Mouse (Mus musculus) liver, embryonic 15.5 days (tissue): ENCODE data around the gene Abcc2. TPM values are rescaled to one million over a fixed set of nuclear protein-coding genes. Genes with fewer than 3 reads are reported as not detected.

Source experiments
- ATAC-seq: fragments of 200-750 bp; cut with Nextera tagmentation; 2 replicates; pipeline ENCODE4 v1.8.0; 2017; ENCODE audit warnings: moderate number of reproducible peaks, mild to moderate bottlenecking, moderate library complexity; ENCODE audit not compliant: insufficient read depth
- H3K27ac ChIP-seq: fragments of 300-500 bp; sonication (generic); replicated peaks from 2 replicates; pipeline ENCODE4 v1.5.1; 2015; ENCODE audit warnings: mild to moderate bottlenecking, inconsistent platforms
- H3K27me3 ChIP-seq: fragments of 300-500 bp; sonication (generic); 2 replicates; pipeline ENCODE4 v1.6.1; 2015; ENCODE audit warnings: mild to moderate bottlenecking, inconsistent platforms
- H3K36me3 ChIP-seq: fragments of 300-500 bp; sonication (generic); replicated peaks from 2 replicates; pipeline ENCODE4 v1.6.1; 2015; ENCODE audit warnings: moderate library complexity, mild to moderate bottlenecking, inconsistent platforms
- H3K4me1 ChIP-seq: fragments of 300-500 bp; sonication (generic); replicated peaks from 2 replicates; pipeline ENCODE4 v1.6.1; 2015; ENCODE audit warnings: inconsistent platforms
- H3K4me2 ChIP-seq: fragments of 300-500 bp; sonication (generic); 2 replicates; pipeline ENCODE4 v1.6.1; 2015; ENCODE audit warnings: moderate library complexity, mild to moderate bottlenecking, inconsistent platforms
- H3K4me3 ChIP-seq: fragments of 300-500 bp; sonication (generic); replicated peaks from 2 replicates; pipeline ENCODE4 v1.5.1; 2015; ENCODE audit warnings: mild to moderate bottlenecking, inconsistent platforms
- H3K9ac ChIP-seq: fragments of 300-500 bp; sonication (generic); 2 replicates; pipeline ENCODE4 v1.6.1; 2015; ENCODE audit warnings: moderate library complexity, mild to moderate bottlenecking, inconsistent platforms
- H3K9me3 ChIP-seq: fragments of 300-500 bp; sonication (generic); replicated peaks from 2 replicates; pipeline ENCODE4 v1.6.1; 2016; ENCODE audit warnings: inconsistent platforms
- WGBS: fragments of 180-500 bp; shearing (Covaris S2); methylation state at CpG from one replicate; pipeline ENCODE4 v1.1.7; 2015; ENCODE audit warnings: mixed read lengths; ENCODE audit not compliant: insufficient replicate concordance; 5-methylcytosine and 5-hydroxymethylcytosine counted together
- polyA plus RNA-seq: library from polyadenylated mRNA; unstranded; fragments of >200 nt; fragmentation: Nextera tagmentation; extraction: Ambion mirVana; gene quantifications from 2 replicates; pipeline ENCODE4 v1.2.1, GENCODE M21; 2015

Gene Abcc2
- polyA plus RNA-seq, 1 experiment from 2014 or later: 10.6 TPM

DNA sequence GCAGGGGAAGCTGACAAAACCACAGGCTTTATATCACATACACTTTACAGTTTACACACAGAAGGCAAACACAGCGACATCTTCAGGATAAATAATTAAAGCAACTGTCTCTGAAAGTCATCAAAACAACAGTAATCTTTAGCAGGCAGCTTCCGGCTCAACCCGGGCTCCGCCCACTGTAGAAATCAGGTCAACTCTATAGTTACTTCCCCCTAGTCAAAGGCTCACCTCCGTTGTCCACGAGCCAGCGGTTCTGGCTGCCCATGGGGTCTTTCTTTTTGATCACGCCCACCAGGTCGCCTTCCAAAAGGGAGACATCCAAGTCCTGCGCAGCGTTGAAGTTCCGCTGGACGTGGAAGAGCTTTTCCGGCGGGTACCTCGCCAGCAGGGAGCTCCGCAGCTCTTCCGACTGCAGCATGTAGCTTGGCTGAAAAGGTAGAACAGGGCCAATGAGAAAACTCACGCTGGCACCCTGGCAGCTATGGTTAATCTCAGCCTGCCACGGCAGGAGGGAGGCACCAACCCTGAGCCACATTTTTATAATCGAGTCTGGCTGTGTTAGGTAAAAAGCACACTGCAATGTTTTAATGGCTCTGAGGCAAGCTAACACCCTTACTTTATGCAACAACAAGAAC is 70.1 kb downstream of the Abcc2 start:
- peaks cover 33% of the 10 kb centered on the region for H3K36me3 ChIP-seq
- no peak overlapping the region for H3K4me3 ChIP-seq
- no peak overlapping the region for H3K9ac ChIP-seq
- H3K9me3 ChIP-seq: no peaks in the 10 kb centered on the region
- 53% methylated on average over 21 of the region's 21 CpGs for WGBS
- H3K27ac ChIP-seq: no peak overlapping the region
- H3K27me3 ChIP-seq: no peaks in the 10 kb centered on the region
- H3K4me2 ChIP-seq: no peak overlapping the region
- no peak for ATAC-seq
- no peaks in the 10 kb centered on the region; the same call in 1 of the 2 replicates for H3K4me1 ChIP-seq

DNA sequence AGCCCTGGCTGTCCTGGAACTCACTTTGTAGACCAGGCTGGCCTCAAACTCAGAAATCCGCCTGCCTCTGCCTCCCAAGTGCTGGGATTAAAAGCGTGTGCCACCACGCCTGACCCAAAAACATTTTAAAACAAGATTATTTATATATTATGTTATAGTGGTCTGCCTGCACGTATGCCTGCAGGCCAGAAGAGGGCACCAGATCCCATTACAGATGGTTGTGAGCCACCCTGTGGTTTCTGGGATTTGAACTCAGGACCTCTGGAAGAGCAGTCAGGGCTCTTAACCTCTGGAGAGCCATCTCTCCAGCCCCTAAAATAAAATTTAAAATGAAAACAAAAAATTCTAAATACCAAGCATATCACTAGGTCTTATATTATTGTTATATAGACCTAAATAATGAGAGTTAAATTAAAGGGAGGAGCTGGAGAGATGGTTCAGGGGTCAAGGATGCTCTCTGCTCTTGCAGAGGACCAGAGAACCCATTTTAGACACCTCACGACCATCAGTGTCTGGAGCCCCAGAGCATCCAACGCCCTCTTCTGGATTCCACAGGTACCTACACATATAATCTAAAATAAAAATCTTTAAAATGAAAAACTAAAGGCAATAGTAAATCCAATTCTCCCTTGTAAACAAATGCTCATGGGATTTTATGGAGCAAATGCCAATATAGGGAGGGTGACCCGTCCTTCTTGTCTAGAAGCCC is 71.0 kb downstream of the Abcc2 start:
- H3K9me3 ChIP-seq: no peaks in the 10 kb centered on the region
- no peak overlapping the region for H3K4me2 ChIP-seq
- H3K4me1 ChIP-seq: no peaks in the 10 kb centered on the region; the same call in 1 of the 2 replicates
- no peaks in the 10 kb centered on the region for H3K27me3 ChIP-seq
- H3K4me3 ChIP-seq: no peak overlapping the region
- peaks cover 26% of the 10 kb centered on the region for H3K36me3 ChIP-seq
- 55% methylated on average over 7 of the region's 7 CpGs for WGBS
- no peak overlapping the region for H3K9ac ChIP-seq
- H3K27ac ChIP-seq: no peak overlapping the region
- no peak for ATAC-seq

GRCm38 (mm10) chr19:43857347-43857746 is 75.4 kb downstream of the Abcc2 start:
- 69% methylated on average over 6 of the region's 6 CpGs for WGBS
- Histone ChIP-seq H3K27ac (no peak overlapping the region), H3K9ac (no peak overlapping the region), H3K27me3 (no peaks in the 10 kb centered on the region), H3K4me2 (no peak overlapping the region), H3K36me3 (peaks cover 16% of the 10 kb centered on the region), H3K4me1 (no peaks in the 10 kb centered on the region), H3K9me3 (no peaks in the 10 kb centered on the region), H3K4me3 (no peak overlapping the region)
- no peak for ATAC-seq

GRCm38 (mm10) chr19:43870418-43870817 is 88.4 kb downstream of the Abcc2 start:
- ATAC-seq: no peak
- Histone ChIP-seq H3K27ac (no peak overlapping the region), H3K9ac (no peak overlapping the region), H3K4me2 (no peak overlapping the region), H3K4me1 (no peaks in the 10 kb centered on the region), H3K36me3 (0 out of 2 replicates have a peak, but pooled peaks cover 11% of the 10 kb centered on the region), H3K4me3 (no peak overlapping the region), H3K9me3 (no peaks in the 10 kb centered on the region), H3K27me3 (no peaks in the 10 kb centered on the region)
- 67% methylated on average over 4 of the region's 4 CpGs for WGBS

- WGBS: 81% methylated on average over 11 of the region's 11 CpGs
- Histone ChIP-seq H3K27me3 (peaks cover 10% of the 10 kb centered on the region), H3K9ac (no peak overlapping the region)
Observed at GRCm38 (mm10) chr19:43874351-43874750, 92.4 kb downstream of the Abcc2 start.

DNA sequence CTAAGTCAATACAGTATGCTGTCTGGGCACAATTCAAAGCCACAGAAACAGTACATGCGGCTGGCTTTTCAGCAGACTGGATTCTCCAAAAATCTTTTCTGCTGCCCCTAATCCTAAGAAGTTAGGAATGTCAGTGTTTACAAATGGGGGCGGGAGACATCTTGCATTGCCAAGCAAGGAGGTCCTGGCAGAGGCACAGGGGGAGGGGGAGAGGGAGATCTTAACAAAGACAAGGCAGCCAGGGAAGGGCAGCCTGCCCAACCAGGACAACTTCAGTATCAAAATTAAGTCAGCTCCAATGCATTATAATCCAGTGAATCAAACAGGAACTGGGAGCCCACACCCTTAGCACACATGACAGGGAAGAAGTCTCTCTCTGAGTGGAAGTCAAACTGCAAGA is 94.0 kb downstream of the Abcc2 start:
- Histone ChIP-seq H3K27ac (no peak overlapping the region), H3K9me3 (no peaks in the 10 kb centered on the region), H3K27me3 (peaks cover 27% of the 10 kb centered on the region), H3K9ac (no peak overlapping the region), H3K4me3 (no peak overlapping the region), H3K4me1 (peaks cover 8% of the 10 kb centered on the region; the same call in 1 of the 2 replicates), H3K36me3 (0 out of 2 replicates have a peak, but pooled peaks cover 4% of the 10 kb centered on the region), H3K4me2 (no peak overlapping the region)
- no peak for ATAC-seq
- 68% methylated on average over 2 of the region's 2 CpGs for WGBS

More at GRCm38 (mm10) chr19:43874351-43874750, 92.4 kb downstream of the Abcc2 start:
- no peak overlapping the region for H3K4me2 ChIP-seq
- H3K4me3 ChIP-seq: no peak overlapping the region
- no peak overlapping the region for H3K27ac ChIP-seq
- no peaks in the 10 kb centered on the region for H3K9me3 ChIP-seq
- no peak for ATAC-seq
- H3K4me1 ChIP-seq: peaks cover 1% of the 10 kb centered on the region; the same call in 1 of the 2 replicates
- H3K36me3 ChIP-seq: 0 out of 2 replicates have a peak, but pooled peaks cover 4% of the 10 kb centered on the region

DNA sequence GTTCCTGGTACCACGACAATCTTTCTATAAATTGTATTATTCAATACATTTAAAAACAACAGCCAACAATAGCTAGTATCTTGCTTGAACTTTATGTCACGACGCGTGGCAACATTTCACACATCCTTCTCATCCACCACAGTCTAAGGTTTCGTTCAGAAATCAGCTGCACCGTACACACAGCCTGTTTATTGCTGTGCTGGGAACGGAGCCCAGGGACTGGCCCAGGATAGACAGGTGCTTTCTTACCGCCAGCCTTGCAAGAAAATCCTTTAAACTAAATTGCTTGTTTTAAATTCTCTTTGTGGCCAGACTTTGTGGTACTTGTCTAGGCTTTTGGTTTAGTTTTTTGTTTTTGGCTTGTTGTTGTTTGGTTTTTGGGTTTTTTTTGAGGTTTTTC is 95.4 kb downstream of the Abcc2 start:
- Histone ChIP-seq H3K27me3 (peaks cover 27% of the 10 kb centered on the region), H3K9ac (no peak overlapping the region), H3K4me3 (no peak overlapping the region), H3K4me1 (peaks cover 8% of the 10 kb centered on the region; the same call in 1 of the 2 replicates), H3K27ac (no peak overlapping the region), H3K36me3 (no peaks in the 10 kb centered on the region), H3K9me3 (no peaks in the 10 kb centered on the region), H3K4me2 (no peak overlapping the region)
- WGBS: 73% methylated on average over 8 of the region's 8 CpGs
- no peak for ATAC-seq

DNA sequence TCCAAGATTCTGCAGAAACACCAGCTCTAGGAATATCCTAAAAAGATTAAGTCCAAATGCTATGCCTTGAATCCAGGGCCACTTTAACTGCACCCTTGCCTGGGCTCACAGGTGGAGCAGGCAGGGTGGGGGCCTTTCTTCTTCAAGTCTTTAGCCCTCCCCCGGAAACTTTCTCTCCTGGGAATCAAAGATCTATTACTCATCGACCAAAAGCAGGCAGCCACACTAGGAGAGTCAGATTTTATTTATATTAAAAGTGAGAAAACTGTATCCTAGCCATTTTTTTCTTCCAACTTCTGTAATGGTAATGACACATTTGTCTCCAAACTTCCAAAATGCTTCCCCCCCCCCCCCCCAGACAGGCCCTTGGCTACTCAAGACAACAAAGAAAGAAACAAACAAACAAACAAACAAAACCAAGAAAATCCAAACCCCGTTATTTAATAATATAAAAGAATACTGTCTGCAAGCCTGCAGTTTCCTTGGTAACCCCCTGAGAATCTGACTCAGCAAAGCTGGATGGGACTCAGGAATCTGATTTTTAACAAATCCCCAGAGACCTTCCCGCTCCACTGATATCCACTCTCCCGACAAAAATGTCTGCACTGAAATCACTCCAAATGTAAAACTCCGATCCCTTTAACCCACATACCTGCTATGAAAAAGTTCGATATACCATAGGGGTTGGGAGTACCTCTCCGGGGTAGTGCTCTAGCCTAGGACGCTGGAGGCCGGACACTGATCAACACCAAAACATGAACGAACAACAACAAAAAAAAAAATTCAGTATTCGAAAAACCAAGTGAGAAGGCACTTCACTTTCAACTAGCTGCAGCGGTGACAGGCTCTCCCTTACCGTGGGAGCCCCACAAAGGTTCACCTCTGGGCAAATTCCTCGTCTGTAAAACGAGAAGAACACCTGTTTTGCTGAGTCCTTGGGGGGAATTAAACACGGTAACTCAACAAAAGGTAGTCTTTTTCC is 96.4 kb downstream of the Abcc2 start:
- Histone ChIP-seq H3K27ac (no peak overlapping the region), H3K4me3 (peak overlapping the region; percentile 50; the same call in 1 of the 2 replicates), H3K4me2 (peak overlapping the region; percentile 65; the same call in 1 of the 2 replicates), H3K36me3 (no peaks in the 10 kb centered on the region), H3K4me1 (peaks cover 8% of the 10 kb centered on the region; the same call in 1 of the 2 replicates), H3K9me3 (no peaks in the 10 kb centered on the region), H3K27me3 (peaks cover 27% of the 10 kb centered on the region), H3K9ac (no peak overlapping the region)
- ATAC-seq: no peak
- 28% methylated on average over 17 of the region's 17 CpGs for WGBS

GRCm38 (mm10) chr19:43879401-43880212 is 97.6 kb downstream of the Abcc2 start:
- Histone ChIP-seq H3K36me3 (no peaks in the 10 kb centered on the region), H3K4me2 (peak overlapping the region; percentile 65), H3K9me3 (no peaks in the 10 kb centered on the region), H3K9ac (no peak overlapping the region), H3K27ac (no peak overlapping the region; the same call in 1 of the 2 replicates), H3K4me1 (peaks cover 12% of the 10 kb centered on the region; the same call in 1 of the 2 replicates), H3K4me3 (peak overlapping the region; percentile 50), H3K27me3 (peaks cover 27% of the 10 kb centered on the region)
- WGBS: 2% methylated on average over 41 of the region's 41 CpGs
- ATAC-seq: no peak

DNA sequence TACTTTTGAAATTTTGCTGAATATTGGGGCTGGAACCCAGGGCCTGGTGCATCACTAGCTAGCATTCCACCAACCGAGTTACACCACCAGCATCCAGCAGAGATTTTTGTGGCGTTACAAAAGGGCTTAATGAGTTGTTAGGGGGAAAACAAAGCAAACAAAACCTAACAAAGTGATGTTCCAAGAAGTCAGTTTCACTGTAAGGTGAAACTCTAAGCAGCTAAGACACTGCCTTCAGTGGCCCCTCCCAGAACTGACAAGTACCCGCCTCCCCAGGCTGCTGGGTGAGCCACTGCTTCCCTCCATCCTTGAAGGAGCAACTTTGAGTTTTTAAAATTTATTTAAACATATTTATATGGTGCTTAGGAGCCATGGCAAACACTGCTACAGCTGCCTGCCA is 98.4 kb downstream of the Abcc2 start:
- Histone ChIP-seq H3K9me3 (no peaks in the 10 kb centered on the region), H3K4me3 (no peak overlapping the region), H3K4me1 (peaks cover 16% of the 10 kb centered on the region; the same call in 1 of the 2 replicates), H3K9ac (no peak overlapping the region), H3K27ac (no peak overlapping the region), H3K36me3 (no peaks in the 10 kb centered on the region), H3K27me3 (peaks cover 27% of the 10 kb centered on the region), H3K4me2 (no peak overlapping the region)
- WGBS: 22% methylated on average over 3 of the region's 3 CpGs
- ATAC-seq: no peak
